Mouse (Mus musculus): Measurements from ENCODE around the gene Selenok. TPM values are rescaled to one million over a fixed set of nuclear protein-coding genes. Genes with fewer than 3 reads are reported as not detected.

Selenok gene
- total RNA-seq, 2 experiments from 2014 or later: 73.5 to 91.1 TPM

DNA sequence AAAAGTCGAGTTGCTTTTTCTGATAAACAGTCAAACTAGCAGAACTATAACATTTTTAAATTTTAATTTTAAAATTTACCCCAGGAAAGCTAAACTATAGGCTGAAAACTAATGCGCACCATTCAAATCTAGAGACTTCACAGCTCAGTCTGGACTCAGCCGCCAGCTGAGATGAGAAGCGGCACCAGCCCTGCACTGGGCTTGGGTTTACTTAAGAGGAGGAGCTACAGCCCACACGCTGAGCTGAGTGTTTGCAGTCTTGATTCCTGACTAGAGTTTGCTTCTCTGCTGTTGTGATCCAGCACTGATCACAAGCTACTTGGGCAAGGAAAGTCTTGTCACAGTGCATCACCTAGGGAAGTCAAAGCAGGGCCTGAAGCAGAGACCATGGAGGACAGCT, 3.9 kb downstream of the Selenok start:
- no peak overlapping the region for H3K27ac ChIP-seq
- H3K4me3 ChIP-seq: no peak overlapping the region
- no peak for DNase-seq
- no peak for TF ChIP-seq CTCF (IDR thresholded peaks at IDR 0.05)
- intact Hi-C loops (cut with DNase I): loop anchor here (10.0 kb wide), 1 partner anchor 503 kb away; the partner anchor contains the start of gene Dcp1a

DNA sequence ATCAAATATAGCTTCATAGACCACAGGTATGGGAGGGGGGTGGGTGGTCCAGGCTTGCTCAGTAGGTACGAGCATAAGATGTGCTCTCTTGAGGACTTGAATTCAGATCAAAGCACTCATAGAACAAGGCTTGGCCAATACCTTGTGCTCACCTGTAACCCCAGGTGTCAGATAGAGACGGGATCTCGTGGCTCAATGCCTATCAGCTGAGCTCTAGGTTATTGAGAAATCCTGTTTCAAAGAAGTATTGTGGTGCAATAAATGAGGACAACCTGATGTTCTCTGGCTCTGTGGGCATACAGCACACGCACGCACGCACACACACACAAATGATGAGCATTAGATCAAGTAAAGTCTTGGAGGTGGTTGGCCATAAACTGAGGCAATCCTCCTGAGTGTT, 8.8 kb downstream of the Selenok start:
- intact Hi-C loops (cut with DNase I): loop anchor here (10.0 kb wide), 1 partner anchor 498 kb away; the partner anchor contains the start of gene Dcp1a
- no peak for TF ChIP-seq CTCF (IDR thresholded peaks at IDR 0.05)

GRCm38 (mm10) chr14:29978254-29979204, 10.4 kb downstream of the Selenok start, which contains the start of gene Actr8:
Actr8 (plus strand) TSS chr14:29978337.
- intact Hi-C loops (cut with DNase I): loop anchor here (10.0 kb wide), 1 partner anchor 496 kb away; the partner anchor contains the start of gene Dcp1a

More for the DNA sequence above, 8.8 kb downstream of the Selenok start:
- no peak for DNase-seq
- Histone ChIP-seq H3K4me3 (no peak overlapping the region), H3K27ac (no peak overlapping the region)

GRCm38 (mm10) chr14:29980447-29981205, 12.5 kb downstream of the Selenok start:
- intact Hi-C loops (cut with DNase I): no loop called here
- no peak overlapping the region for H3K27ac ChIP-seq
- peak; percentile 29 for TF ChIP-seq CTCF (IDR thresholded peaks at IDR 0.05)
- no peak for DNase-seq
- no peak overlapping the region for H3K4me3 ChIP-seq

More at GRCm38 (mm10) chr14:29978254-29979204, 10.4 kb downstream of the Selenok start, which contains the start of gene Actr8:
- no peak for TF ChIP-seq CTCF (IDR thresholded peaks at IDR 0.05)
- peak; percentile 96 for DNase-seq
- H3K4me3 ChIP-seq: peak within 1 kb of the TSS; percentile 98
- peak within 1 kb of the TSS; percentile 91 for H3K27ac ChIP-seq

DNA sequence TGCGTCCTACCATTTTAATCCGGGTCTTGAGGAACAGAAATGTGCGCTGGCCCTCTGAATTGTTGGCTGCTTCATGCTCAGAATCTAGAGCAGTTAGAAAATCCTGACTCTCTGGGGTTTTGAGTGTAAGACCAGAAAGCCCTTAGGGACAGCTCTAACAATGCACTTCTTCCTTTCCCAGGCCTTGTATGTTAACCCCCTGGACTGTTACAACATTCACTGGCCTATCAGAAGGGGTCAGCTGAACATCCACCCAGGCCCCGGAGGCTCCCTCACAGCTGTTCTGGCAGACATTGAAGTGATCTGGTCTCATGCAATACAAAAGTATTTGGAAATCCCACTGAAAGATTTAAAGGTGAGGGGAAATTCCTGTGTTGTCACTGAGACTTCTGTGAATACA, 18.0 kb downstream of the Selenok start:
- Histone ChIP-seq H3K27ac (no peak overlapping the region), H3K4me3 (no peak overlapping the region)
- intact Hi-C loops (cut with DNase I): no loop called here
- DNase-seq: no peak
- TF ChIP-seq CTCF (IDR thresholded peaks at IDR 0.05): no peak

GRCm38 (mm10) chr14:29987276-29987675, 19.2 kb downstream of the Selenok start:
- no peak for TF ChIP-seq CTCF (IDR thresholded peaks at IDR 0.05)
- Histone ChIP-seq H3K4me3 (no peak overlapping the region), H3K27ac (no peak overlapping the region)
- intact Hi-C loops (cut with DNase I): no loop called here
- DNase-seq: no peak

DNA sequence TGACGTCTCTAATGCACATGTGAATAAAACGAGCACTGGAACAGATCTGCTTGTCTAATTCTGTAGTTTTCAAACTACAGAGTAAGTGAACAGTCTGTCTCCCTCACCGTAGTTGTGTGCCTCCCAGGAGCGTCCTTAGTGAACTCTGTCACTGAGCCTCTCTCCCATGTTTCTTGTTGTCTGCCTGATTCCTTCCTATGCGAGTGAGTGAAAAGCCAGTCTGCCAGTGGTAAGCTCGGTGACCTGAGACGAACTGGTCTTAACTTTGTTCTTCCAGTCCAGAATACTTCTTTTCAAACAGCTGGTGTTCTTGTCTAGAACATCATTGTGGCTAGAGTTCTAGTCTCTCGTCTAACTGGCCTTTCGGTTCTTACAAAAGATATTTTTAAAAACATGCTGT, 19.6 kb downstream of the Selenok start:
- no peak overlapping the region for H3K27ac ChIP-seq
- DNase-seq: no peak
- intact Hi-C loops (cut with DNase I): no loop called here
- no peak for TF ChIP-seq CTCF (IDR thresholded peaks at IDR 0.05)
- H3K4me3 ChIP-seq: no peak overlapping the region

GRCm38 (mm10) chr14:29988337-29988736, 20.2 kb downstream of the Selenok start:
- no peak for TF ChIP-seq CTCF (IDR thresholded peaks at IDR 0.05)
- intact Hi-C loops (cut with DNase I): no loop called here
- no peak for DNase-seq
- Histone ChIP-seq H3K27ac (no peak overlapping the region), H3K4me3 (no peak overlapping the region)

GRCm38 (mm10) chr14:29994976-29995375, 26.9 kb downstream of the Selenok start:
- intact Hi-C loops (cut with DNase I): no loop called here
- Histone ChIP-seq H3K4me3 (no peak overlapping the region), H3K27ac (no peak overlapping the region)
- DNase-seq: no peak
- TF ChIP-seq CTCF (IDR thresholded peaks at IDR 0.05): no peak

DNA sequence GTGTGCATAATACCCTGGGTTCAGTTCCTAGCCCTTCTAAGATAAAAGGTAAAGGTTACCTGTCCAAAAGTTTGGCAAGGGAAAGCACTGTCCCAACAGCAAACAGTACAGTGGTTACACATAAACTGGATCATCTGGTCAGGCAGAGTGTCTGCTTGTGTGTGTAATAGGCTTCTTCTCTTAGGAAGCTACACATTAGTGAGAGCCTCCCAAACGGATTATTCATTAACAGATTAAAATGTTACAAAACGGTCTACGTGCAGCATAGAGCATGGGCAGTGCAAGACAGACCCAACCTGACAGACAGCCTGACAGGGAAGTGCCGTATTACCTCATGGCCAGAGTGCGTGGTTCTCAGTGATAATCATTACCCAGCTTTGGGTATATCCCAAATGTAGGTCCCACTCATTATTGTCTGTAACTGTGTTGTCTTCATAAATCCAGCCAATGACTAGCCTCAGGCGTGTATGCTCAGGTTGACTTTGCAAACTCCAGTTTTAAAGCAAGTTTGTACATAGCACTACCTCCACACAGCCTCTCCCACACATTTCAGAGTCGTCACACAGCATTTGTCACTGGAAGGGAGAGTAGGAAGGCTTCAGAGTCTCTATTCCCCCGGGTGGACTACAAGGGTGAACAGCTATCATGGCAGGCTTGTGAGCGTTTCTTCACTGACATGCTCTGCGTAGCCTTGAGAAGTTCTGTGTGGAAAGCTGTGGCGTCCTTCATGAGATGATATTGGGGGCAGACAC, 28.1 kb downstream of the Selenok start:
- intact Hi-C loops (cut with DNase I): no loop called here
- no peak for DNase-seq
- no peak for TF ChIP-seq CTCF (IDR thresholded peaks at IDR 0.05)
- Histone ChIP-seq H3K27ac (no peak overlapping the region), H3K4me3 (no peak overlapping the region)

DNA sequence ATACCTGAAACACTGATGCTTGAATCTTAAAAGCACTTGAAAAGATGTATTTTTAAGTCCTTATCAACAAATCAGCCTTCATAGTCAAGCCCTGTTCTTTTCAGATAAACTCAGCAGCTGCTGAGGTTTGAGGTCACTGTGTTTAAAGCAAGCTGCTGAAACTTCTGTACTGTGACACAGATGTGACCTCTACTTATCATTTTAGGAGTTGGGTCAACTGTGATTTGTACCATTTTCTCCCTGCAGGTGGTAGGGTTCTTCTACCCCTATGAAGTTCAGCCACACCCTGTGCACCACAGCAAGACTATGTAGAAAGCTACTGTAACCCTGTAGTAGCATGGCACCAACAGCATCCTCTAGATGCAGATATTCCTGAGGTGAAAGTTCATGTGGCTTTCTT, 29.2 kb downstream of the Selenok start:
- intact Hi-C loops (cut with DNase I): no loop called here
- no peak for TF ChIP-seq CTCF (IDR thresholded peaks at IDR 0.05)
- no peak overlapping the region for H3K4me3 ChIP-seq
- DNase-seq: no peak
- H3K27ac ChIP-seq: no peak overlapping the region
